Mouse (Mus musculus) megakaryocyte progenitor cell, adult 5-6 weeks (primary cell): ENCODE results near the gene Ick. TPM values are rescaled to one million over a fixed set of nuclear protein-coding genes. Genes with fewer than 3 reads are reported as not detected.

ENCODE experiments used
- ATAC-seq: replicated peaks from 2 replicates; pipeline ENCODE4 v1.8.0; 2016; ENCODE audit warnings: mild to moderate bottlenecking, moderate TSS enrichment, inconsistent platforms; ENCODE audit not compliant: poor library complexity
- total RNA-seq, 2 experiments: library from RNA; stranded (forward) in 1 of 2; stranded (reverse) in 1 of 2; fragments of 157-497, 149-512 nt in 1 of 2; fragments of 200-1000 nt in 1 of 2; gene quantifications; 2 replicates each; pipeline versions ENCODE4 v1.2.3 to v1.2.4; 2015 to 2017

Ick gene
- total RNA-seq, 2 experiments from 2014 or later, result 5.1 to 11.0 TPM

GRCm38 (mm10) chr9:78103965-78104560 lies 4.9 kb upstream of the Ick start:
- no peak for ATAC-seq

DNA sequence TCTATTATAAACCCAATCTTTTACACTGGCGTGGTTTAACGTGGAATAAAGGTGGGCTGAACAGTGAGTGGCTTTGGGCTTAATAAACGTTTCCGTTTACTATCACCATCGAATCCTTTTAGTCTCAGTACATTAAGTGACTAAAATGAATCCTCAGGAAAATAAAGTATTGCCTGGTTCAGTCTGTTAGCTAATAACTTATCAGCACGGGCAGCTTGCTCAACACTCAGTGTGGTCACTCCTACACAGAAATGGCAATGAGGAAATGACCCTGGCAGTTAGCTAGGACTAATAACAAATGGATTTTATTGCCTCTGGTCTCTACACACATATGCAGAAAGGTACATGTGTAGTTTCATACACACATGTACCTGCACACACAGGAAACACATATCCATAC lies 4.0 kb upstream of the Ick start:
- peak; percentile 27 for ATAC-seq

GRCm38 (mm10) chr9:78105501-78105932 lies 3.5 kb upstream of the Ick start:
- ATAC-seq, result peak; percentile 36

GRCm38 (mm10) chr9:78106821-78107220 lies 2.2 kb upstream of the Ick start:
- no peak for ATAC-seq

- ATAC-seq, result no peak
These were observed 1.4 kb upstream of the Ick start for GRCm38 (mm10) chr9:78107582-78107911.

DNA sequence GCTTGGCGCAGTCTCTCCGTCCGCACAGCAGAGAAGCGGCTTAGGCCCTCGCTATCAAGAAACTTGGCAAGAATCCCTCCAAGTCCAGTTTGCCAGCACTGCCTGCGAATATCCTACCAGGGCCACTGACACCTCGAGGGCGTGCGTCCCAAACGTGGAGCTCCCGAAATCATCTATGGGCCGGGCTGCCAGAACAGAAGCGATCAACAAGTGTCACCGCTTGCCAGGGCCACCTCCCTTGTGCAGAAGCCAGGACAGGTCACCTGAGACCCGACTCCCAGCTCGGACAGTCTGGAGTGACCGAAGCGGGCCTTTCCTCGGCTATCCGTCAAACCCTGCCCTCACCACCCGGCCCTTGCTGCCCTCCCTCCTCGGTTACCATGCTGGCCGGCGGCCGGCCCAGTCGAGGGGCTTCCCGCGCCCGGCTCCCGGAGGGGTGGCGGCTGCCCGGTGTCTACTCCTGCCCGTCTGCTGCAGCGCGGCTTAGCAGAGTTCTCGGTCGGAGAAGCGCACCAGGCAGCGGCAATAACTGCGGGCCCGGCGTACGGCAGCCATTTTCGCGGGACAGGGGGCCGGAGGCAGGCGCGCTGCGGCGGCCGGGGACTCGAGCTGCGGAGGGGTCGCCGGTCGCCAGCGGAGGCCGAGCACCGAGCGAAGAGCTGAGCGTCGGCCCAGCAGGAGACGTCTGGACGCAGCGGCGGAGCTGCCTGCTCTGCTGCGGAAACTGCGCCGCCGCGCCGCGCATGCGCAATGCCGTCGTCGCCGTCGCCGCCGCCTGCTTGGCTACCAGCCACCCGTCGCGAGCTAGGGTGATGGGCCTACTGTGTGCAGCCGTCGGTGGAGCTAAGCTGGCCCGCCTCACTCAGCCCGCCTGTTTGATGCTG lies 838 bp upstream of the Ick start:
- peak; percentile 14 for ATAC-seq

- 0 out of 2 replicates have a peak, but pooled peaks have one; percentile 17 for ATAC-seq
These were observed 664 bp downstream of the Ick start for GRCm38 (mm10) chr9:78109656-78110055.

DNA sequence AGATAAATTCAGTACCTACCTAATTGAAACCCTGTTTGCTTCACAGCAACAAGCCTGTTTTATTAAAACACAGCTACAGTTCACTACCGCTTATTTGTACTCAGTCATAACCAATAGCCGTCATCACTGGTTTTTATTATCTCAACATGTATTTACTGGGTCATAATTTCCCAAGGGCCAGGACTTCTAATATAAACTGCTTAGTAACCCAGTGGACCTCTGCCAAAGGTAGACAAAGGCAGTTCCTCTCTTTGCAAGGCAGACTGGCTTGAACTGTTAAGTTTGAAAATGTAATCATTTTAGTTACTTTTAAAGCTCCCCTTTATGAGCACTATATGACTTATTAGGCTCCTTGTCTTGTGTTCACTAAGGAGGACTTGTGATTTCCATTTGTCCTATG lies 2.5 kb downstream of the Ick start:
- no peak for ATAC-seq

DNA sequence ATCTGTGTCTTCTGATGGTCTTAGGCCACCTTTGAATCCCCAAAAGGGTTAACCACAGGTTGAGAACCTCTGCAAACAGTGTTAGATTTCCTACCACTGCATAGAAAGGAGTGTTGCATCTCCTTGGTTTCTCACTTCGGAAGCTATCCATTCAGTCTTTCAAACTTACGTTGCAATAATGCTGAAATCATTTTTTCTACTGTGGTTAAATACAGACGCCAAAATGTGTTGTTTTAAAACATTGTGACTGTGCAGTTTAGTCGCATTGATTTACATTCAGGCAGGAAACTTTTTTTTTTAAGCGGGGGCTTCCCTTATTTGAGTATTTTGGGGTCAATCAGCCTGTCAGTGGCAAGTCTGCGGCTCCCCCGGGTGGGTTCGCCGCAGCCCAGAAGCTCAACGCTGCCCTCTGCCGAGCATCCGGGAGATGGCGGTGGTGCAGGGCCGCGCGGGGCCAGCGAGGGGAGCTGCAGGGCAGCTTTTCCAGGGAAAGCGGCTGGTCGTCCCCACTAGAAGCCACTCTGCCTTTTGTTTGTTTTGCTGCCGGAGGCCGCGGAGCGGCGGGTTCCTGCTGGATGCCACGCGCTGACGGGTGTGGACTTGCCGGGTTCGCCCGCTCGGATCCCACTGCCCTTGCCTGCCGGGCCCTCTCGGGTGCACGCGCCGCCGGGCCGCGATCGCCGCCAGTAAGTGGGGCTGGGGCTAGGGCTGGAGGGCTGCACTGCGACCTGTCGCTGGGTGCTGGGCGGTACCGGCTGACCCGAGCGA lies 4.0 kb downstream of the Ick start:
- ATAC-seq, result peak; percentile 74

- no peak for ATAC-seq
These were observed 4.5 kb downstream of the Ick start for GRCm38 (mm10) chr9:78113538-78113885.

- no peak for ATAC-seq
These were observed 6.8 kb downstream of the Ick start for GRCm38 (mm10) chr9:78115746-78116145.

GRCm38 (mm10) chr9:78117690-78118089 lies 8.7 kb downstream of the Ick start:
- ATAC-seq, result peak; percentile 52

DNA sequence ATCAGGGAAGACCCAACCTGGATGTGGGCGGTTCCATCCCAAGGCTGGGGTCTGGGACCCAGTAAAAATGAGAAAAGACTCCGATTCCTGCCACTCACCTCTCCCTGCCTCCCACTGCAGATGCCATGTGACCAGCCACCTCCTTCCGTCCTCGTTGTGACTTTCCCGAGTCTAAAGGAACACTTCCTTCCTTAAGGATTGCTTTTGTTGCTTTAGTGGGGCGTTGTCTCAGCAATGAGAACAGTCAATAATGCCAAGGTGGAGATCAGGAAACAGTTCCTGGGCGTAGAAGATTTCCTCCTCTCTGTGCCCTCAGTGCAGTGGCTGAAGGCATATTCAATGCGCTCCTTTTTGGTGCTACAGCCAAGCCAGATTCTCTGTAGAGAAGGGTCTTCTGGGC lies 12.4 kb downstream of the Ick start:
- no peak for ATAC-seq

DNA sequence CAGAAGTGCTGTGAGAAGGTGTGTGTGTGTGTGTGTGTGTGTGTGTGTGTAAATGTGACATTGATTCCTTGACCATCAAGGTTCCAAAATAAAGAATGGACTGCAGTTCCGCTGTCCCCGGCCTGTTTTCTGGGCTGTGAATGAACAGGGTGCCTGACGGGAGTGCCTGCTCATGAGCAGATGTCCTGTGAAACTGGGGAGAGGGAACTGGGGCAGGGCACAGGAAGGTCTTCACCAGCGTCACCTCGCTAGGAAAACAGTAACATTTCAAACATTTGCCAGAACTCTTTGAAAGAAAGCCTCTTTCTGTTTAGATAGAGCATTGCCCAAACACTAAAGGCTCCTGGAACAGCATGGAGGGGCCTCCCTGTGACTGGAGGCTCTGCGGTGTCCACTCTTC lies 13.0 kb downstream of the Ick start:
- ATAC-seq, result no peak

- ATAC-seq, result no peak
These were observed 14.1 kb downstream of the Ick start for GRCm38 (mm10) chr9:78122939-78123712.

GRCm38 (mm10) chr9:78124297-78124696 lies 15.3 kb downstream of the Ick start:
- no peak for ATAC-seq

DNA sequence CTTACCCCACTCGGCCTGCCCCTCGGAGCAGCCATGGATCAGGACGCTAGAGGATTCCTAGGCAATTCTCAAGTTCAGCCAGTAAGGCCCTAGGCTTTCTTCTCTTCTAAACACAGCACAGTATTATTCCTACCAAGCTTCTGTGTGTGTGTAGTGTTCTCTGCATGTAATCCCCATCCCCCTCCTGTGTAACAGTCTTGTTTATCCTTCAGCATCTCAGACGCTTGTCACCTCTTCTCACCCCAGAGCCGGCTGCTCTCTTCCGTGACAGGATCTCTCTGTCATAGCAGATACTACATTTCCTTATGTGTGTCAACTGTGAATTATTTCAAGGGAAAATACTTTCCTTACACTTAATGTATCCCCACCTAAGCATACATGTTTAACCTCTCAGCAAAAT lies 17.0 kb downstream of the Ick start:
- ATAC-seq, result no peak

GRCm38 (mm10) chr9:78126643-78127042 lies 17.7 kb downstream of the Ick start:
- no peak for ATAC-seq

- ATAC-seq, result no peak
These were observed 26.7 kb downstream of the Ick start for GRCm38 (mm10) chr9:78135658-78136057.

DNA sequence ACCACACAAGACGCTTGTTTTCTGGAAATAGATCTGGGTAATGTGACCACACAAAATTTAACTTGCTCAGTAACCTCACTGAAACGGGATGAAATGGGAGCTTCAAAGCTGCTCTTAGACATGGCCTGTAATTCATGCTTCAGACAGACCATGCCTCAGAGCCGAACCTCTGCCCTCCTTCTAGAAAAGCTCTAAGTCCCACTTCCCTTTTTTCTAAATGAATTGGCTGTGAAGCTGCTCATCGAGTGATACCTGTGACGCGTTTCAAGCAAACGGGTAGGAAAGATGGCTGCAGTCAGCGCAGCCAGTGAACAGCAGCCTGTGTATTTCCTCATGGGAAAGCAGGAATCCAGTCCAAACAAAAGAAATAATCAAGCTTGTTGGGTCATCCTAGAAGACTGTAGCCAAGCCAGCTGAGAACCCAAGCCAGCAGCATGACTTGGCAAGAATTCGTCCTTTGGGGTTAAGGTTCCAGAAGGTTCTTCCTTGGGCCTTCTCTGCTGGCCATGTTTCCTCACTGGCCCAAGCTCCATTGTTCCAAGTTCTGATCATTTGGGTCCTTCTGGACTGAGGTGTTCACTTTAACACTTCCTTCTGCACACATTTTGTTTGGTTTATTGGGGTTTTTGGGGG lies 29.2 kb downstream of the Ick start:
- 0 out of 2 replicates have a peak, but pooled peaks have one; percentile 14 for ATAC-seq

GRCm38 (mm10) chr9:78139463-78139862 lies 30.5 kb downstream of the Ick start:
- ATAC-seq, result no peak
